Mouse (Mus musculus) ES-Bruce4 (cell line): ENCODE measurements around the gene Mfrp.

Experiments used
- CTCF ChIP-seq: IDR thresholded peaks from one replicate; pipeline ENCODE4 v1.8.1; 2011; ENCODE audit warnings: low read depth, low read length
- POLR2A ChIP-seq: IDR thresholded peaks from one replicate; pipeline ENCODE4 v1.8.1; 2011; ENCODE audit warnings: low read length; ENCODE audit not compliant: insufficient read depth

- TF ChIP-seq CTCF (no peak), POLR2A (no peak)
Observed at GRCm38 (mm10) chr9:44141951-44142350, 40.4 kb downstream of the Mfrp start.
